Mouse (Mus musculus): Measurements from ENCODE around the gene Msrb3. TPM values are rescaled to one million over a fixed set of nuclear protein-coding genes. Genes with fewer than 3 reads are reported as not detected.
A peak's percentile ranks its signal among the peaks of the same experiment; 100 is the strongest.
"Not testable (repeated sequence)": the region's sequence is repeated elsewhere in the genome, so short reads cannot be mapped to it uniquely, and the experiment has no call there.

Msrb3 gene
- total RNA-seq, 2 experiments from 2014 or later, result 3.4 to 4.6 TPM

DNA sequence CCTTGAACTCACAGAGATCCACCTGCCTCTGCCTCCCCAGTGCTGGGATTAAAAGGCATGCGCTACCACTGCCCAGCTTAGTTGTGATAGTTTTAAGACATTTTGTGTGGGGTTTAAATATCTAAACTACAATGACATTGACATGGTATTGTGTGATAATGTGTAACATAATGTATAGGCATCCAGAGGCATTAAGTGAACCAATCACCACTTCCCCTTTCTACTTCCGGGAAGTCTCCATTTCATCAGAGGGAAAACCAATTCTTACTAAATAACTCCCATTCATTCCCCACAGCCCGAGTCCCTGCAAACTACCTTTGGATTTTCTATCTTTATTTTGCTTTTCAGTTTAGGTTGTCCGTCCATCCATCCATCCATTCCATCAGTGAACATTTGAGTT is 90.7 kb downstream of the Msrb3 start:
- DNase-seq, result no peak

DNA sequence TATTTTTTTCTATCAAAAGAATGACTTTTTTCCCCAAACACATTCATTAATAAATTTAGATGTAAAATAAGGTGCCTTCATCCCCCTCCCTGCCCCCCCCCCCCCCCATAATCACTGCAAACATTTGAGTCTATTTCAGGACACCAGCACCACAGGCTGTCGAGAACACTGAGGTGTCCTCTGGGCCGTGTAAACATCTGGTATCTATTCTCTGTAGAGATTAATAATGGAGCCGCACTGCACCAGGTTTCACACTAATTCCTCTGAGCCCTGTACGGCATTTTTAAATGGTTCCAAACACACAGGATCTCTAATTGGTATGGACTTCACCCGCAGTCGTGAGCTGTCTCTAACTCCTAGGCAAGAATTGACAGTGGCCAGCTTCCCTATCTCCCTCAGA is 97.8 kb downstream of the Msrb3 start:
- no peak for DNase-seq

DNA sequence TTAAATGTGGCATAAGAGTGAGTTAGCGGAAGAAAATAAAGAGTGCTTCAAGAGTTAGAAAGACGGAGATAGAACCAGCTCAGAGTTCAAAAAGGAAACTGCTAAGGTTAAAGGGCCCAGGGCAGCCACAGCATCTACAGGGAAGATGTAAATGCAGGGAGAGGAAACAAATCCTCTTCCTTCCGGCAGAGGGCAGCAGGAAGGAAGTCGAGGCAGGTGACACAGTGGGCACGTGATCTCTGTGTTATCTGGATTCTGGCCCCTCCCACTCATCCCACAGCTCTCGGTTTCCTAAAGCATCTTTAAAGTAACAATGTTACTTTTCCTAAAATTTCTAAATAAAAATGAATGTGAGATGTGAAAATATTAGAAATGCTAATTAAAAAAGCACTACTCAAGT is 99.4 kb downstream of the Msrb3 start:
- DNase-seq, result no peak

DNA sequence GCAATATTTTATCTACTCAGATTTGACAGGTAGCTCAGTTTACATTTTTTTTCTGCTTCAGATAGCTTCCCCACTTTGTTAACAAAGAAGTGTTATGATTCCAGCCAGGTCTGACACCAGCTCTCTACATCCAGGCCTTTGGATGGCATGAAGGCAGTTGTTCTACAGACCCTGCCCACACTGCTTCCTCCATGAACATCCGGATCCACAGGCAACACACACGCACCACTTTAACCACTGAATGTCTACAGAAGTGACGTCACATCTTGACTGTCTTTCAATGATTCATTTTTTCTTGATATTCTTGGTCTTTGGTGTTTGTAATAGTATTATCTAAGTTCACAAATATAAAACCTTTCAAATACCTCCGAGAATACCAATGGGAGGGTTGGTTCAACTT is 102.2 kb downstream of the Msrb3 start:
- DNase-seq, result no peak

DNA sequence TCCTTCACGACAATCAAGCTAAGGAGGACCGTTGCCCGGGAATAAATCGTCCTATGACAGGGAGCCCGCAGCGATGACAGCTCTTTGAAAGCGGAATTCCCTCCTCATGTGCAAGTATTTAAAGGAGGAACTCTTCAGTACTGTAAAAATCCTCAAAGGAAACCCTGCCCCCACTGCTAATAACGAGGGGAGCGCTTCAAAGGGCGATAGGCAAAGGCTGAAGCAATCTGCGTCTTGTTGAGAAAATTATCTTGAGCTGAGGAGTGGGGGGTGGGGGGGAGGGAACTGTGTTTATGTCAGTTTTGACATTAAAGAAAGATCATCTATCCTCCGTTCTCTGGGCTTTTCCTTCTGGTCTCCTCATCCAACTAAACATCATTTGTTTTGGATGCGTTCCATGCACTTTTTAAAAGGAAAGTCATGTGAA is 104.5 kb downstream of the Msrb3 start:
- no peak for DNase-seq

DNA sequence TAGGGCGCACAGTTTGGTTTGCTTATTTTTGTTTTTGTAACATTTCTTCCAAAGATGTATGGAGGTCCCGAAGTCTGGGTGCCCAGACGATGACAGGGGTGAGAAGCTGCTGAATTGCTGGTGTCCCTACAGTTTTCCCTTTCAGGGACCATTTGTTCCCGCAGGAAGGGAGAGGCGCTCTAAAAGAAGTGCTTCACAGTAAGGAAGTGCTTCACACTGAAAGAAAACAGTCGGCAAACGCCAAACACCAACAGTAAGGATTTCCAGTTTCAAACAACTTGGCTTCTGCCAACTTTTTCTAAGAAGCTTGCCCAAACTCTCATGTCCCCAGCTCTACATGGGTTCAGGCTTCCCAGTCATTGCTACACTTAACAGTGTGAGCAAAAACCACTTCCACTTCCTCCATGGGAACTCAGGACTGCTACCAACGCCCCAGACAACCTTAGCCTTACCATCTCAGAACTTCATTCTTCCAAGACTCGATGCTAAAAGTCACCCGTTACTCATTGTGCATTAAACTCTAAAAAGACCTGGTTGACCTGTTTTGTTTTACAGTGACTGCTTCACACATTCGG is 106.6 kb downstream of the Msrb3 start:
- no peak for DNase-seq

DNA sequence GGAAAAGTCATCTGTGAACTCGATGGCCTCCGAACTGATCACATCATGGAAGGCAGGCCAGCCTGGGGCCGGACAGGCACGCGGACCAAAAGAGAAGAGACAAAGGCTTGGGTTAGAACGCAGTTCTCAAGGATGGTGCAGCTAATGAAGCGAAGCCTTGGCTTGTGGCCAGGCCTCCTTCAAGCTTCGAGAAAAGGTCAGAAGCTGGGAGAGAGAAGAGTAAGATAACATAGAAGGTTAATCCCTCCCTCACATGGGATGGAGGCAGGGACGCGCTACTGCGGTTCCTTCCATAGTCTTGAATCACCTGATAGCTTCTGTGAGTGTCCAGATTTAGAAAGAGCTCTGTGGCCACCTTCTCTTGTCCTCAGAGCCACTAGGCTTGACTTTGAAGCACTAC is 107.5 kb downstream of the Msrb3 start:
- no peak for DNase-seq

DNA sequence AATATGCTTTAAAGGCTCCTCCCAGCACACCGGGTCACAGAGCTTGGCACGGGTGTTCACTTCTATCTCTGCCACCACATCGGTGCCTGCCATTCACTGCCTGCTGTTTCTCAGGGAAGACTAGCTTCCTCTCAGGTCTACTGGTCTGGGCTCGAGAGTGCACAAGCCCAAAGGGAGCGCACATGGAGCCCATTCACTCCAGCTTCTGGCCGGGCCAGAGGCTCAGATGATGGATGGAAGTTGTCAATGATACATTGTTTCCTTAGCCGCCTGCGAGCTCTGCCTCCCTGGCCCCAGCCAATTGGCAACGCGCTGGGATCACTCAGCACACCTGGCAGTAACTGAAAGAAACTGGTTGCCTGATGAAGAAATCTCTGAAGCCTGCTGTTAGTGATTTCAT is 111.7 kb downstream of the Msrb3 start:
- no peak for DNase-seq

DNA sequence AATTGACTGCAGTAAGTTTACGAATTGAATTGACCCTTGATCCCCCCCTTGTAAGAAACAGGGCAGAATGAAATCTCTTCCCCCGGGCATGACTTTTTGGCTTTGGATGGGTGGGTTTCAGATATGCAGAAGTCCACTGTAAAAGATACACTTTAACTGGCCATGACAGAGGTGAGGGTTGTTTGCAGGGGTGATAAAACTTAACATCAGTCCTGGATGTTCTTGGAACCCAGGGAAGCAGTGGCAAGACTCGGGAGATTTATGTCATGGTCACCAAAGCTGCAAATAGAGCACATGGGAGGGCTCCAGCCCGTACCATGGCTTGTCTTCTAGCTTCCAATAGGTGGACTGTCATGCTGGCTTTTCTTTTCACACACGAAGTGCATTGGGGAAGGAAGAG is 114.4 kb downstream of the Msrb3 start:
- no peak for DNase-seq

DNA sequence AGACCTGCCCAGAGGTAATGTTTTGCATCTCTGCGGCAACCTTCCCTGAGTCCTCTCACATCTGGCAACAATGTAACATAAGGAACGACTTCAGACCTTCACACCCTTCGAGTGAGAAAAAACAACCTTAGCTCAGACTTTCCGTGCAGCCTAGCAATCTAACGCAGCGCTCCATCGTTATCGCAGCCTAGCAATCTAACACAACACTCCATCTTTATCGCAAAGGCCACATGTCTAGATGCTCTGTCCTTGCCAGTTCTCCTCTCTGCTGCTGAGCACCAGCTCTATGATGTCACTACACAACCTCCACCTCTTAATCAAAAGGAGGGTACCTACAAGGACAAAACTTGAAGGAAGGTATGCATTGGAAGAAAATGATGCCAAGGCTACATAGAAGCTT is 115.5 kb downstream of the Msrb3 start:
- DNase-seq, result no peak

DNA sequence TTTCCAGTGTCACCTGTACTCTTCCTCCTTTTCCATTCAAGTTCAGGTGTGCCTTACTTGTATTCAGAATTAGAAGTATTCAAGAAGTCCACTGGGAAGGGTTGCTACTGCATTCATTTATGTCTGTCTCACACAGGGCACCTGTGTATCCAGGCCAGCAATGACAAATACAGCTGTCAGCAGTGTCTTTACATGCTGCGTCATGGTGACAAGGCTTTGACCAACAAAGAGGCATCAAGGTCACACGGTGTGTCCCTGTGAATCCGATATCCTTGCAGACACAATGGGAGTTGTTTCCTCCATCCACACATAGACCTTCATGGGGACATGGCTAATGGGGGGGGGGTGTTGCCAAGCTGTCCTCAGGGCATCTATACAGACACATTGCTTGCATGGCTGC is 121.4 kb downstream of the Msrb3 start:
- DNase-seq, result no peak

DNA sequence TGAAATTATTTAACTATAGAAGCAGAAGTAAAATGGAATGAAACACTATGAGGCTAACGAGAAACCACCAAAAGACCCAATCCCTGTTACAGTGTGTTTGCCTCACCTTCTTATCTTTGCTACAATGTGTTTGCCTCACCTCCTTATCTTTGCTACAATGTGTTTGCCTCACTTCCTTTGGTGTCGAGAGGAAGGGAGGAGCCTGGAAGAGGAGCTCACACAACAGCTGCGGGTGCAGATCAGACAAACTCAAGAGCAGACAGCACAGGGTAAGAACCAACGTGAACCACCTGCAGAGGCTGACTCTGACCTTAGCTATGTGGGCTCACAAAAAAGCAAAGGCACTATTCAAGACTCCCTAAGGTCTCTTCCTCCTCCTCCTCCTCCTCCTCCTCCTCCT is 123.5 kb downstream of the Msrb3 start:
- no peak for DNase-seq

DNA sequence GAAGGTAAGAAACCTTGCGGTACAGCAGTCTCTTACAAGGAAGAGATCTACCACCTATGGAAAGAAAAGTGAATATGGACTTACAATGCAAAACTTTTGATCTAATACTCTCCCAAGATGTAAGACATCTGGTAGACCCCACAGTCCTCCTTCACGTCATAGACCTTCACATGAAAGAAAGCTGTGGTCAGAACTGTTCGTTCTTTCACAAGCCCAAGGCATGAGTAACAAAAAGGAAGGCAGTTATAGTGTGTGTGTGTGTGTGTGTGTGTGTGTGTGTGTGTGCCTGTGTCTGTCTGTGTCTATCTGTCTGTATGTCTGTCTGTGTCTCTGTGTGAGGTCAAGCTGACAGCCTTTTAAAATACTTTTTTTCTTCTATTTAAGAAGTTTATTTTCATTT is 131.5 kb downstream of the Msrb3 start:
- DNase-seq, result no peak

DNA sequence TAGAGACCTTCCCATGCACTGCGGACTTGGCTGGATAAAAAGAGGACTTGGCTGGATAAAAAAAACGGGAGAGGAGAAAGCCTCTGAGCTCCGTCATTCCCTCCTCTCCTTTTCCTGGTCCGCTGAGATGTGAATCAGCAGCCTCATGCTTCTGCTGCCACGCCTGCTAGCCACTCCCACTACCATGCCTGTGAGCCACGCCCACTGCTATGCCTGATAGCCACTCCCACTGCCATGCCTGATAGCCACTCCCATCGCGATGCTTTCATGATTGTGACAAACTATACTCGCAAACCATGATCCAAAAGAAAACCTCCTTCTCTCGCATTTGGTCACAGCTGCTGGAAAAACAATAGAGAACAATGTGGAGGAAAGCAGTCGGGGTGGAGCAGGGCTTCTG is 133.5 kb downstream of the Msrb3 start:
- DNase-seq, result no peak

DNA sequence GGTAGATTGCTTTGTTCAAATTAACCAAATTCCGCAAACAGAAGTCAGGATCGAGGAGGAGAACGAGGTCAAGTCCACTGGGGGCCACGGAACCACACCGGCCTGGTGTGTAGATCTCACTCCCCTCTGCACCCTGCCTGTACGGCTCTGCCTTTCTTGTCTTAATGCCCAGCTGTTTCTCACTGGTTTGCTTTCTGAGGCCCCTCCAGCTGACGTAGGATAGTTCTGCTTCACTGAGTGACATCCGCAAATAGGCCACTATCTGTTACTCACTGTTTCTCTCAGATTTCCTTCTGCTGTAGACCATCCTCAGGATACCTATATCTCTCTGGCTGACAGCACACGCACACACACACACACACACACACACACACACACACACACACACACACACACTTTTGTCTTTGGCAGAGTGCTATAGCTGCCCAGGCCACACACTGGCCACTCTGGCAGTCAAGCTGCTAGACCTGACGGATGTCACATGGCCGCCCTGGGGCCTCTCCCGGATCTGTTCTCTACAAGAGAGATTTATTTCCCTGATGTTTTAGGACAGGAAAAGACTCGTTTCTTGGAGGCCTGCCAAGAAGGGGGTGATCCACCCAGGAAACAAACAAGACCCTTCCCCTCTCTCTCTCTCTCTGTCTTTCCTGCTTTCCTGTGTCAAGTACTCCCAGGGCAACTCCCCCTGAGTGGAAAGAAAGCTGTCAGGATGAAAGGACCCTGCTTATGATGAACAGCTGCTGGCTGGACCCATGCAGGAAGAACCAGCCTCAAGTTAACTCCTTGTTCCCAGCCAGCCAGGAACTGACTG is 135.0 kb downstream of the Msrb3 start:
- no peak for DNase-seq

DNA sequence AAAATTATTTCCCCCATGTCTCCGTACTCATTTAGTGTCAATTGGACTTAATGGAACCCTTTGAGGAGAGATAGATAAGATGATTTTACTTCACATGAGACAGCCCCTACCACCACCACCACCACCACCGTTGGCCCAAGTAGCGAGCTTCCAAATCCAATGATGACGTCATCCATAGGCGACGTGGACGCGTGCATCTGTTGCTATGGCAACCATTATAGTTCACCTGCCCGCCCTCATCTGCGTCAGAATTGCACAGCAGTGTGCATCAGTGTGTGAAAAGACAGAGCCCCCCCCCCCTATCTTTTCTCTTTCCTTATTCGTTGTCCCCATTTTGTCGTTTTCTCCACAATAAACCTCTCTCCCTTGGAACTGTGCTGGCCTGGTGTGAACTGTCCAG is 135.9 kb downstream of the Msrb3 start:
- DNase-seq, result no peak

DNA sequence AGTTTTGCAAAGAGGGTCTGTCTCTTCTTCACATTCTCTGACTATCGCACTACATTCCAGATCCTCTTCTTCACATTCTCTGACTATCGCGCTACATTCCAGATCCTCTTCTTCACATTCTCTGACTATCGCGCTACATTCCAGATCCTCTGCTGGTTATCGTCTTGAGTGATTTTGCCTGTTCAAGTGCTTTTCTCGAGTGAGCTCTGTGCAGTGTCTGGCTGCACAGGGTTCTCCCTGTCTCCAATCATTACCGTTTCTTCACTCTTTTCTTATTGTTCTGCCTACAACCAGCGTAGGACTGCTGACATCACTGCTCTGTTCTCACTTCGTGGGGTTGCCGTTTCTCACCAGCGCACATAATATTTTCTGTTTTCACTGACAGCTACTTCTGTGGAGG is 138.2 kb downstream of the Msrb3 start:
- DNase-seq, result no peak

DNA sequence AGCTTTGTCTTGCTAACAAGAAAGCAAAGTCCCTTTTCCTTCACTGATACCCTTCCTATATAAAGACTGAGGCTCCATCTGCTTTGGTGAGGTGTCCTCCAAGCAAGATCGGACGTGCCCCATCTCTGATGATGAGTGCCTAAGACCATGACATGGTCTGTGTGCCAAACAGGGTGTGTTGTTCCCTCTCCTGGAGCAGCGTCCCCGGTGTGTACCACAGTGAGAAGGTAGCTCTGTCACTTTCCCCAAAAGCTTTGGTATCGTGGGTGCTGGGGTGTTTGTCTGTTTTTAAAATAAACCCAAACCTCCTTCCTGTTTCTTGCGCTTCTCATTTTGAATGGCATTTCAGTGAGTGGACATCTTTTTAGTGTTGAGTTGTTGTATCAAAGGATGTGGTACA is 139.0 kb downstream of the Msrb3 start:
- no peak for DNase-seq

DNA sequence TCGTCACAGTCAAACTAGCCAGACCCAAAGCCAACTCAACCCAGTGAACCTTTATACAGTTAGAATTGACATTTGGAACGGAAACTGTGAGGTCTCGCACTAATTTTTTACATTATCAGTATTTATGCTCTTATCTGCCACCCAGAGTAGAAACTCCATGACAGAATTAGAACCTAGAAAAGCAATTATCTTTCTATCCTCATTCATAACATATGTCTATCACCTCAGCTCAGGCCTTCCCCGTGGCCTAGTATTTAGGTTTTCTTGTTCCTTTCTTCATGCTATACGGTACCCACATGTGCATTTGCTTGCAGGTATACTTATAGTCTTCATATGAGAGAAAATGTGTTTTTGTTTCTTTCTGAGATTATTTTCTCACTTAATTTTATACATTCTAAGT is 146.4 kb downstream of the Msrb3 start:
- DNase-seq, result no peak

DNA sequence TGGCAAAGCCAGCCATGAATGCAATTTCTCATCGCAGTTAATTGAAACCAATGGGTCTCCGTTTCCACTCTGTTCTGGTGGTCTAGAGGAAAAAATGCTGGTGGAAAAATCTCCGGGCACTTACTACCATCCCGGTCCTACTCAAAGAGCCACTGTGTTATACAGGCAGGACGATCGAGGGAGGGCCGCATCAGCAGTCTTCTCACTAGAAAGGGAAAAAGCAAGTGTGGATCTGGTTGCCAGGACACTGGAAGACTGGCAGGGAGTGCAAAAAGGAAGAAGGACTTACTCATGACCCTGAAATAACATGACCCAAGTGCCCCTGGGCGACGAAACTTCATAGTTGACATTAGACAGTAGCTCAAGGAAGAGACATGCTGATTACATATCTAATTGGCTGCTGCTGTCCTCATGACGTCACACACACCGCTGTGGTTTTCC is 147.1 kb downstream of the Msrb3 start:
- DNase-seq, result no peak

DNA sequence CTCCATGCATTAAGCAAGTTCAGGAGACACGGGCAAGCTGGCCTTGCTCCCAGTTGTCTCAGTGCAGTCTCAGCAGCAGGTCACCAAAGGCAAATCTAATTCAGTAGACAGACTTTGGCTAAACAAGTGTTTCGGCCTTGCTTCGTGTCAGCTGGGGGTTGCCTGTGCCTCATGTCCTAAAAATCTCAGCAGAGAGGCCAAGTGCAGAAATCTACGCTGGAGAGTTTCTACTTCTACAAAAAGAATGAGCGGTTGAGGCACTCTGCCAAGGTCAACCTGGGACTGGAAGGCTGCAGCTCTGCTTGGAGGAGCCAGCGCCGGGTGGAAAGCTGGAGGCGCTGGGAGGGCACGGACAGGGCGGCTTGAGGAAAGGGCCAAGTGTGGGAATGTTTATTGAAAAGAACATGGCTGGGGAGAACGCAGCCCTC is 147.6 kb downstream of the Msrb3 start:
- DNase-seq, result no peak

DNA sequence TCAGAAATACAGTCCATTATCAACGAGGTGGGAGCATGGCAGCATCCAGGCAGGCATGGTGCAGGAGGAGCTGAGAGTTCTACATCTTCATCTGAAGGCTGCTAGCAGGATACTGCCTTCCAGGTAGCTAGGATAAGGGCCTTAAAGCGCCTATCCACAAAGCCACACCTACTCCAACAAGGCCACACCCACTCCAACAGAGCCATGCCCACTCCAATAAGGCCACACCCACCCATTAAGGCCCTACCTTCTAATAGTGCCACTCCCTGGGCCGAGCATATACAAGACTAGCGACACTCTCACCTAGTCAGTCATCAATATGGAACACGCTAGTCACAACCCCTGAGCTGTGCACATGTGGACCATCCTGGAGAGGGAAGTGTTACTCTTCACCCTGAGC is 149.3 kb downstream of the Msrb3 start:
- DNase-seq, result not testable (repeated sequence)

DNA sequence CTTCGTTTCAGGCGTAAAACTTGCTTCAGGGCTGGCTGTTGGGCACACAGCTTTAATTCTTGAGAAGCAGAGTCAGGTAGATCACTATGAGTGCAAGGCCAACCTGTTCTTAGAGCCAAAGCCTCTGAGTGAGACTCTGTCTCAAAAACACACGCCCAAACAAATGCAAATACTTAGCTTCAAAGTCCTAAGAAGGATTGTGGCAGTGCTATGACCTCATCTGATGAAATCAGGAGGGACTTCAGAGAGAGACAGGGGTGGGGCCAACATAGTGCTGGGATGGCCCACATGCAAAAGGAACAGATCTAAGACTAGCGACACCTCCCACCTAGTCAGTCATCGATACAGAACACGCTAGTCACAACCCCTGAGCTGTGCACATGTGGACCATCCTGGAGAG is 150.7 kb downstream of the Msrb3 start:
- DNase-seq, result no peak

DNA sequence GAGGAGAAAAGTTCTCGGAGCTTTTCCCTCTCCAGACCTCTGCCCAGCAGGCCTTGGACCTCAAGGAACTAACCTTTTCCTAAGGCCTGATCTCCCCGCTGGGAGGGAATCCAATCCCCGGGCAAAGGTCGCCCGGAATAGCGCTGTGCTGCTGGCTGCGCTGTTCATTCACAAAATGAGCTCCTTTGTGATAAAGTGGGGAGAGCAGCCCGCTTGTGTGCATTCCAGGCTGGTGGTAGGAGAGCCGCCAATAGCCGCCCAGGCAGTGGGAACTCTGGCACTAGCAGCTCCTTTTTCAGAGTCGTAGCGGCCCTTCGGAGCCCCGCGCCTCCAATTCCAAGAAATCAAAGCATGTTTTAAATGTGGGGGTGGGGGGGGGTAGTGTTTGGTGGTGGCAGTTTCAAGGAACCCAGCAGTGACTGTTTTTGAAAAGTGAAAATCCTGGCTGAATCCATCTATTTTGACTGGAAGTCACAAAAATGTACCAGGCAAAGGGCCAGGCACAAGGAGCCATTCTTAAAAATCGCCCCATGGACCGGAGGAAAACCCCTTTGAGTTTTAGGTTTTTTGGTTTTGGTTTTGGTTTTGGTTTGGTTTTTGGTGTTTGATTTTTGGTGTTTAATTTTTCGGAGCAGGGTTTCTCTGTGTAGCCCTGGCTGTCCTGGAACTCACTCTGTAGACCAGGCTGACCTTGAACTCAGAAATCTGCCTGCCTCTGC is 153.6 kb downstream of the Msrb3 start:
- peak; percentile 60 to 66 for DNase-seq
